Mouse (Mus musculus) layer of hippocampus, adult 8-10 months (tissue): ENCODE data around the gene Gm10719. TPM values are rescaled to one million over a fixed set of nuclear protein-coding genes. Genes with fewer than 3 reads are reported as not detected.
"Not testable (repeated sequence)": the region's sequence is repeated elsewhere in the genome, so short reads cannot be mapped to it uniquely, and the experiment has no call there.

Experiments
- DNase-seq, 2 experiments: peaks; one replicate each; pipeline ENCODE4 v3.0.0; 2022; ENCODE audit warnings: low spot score in 2 of 2
- total RNA-seq, 4 experiments: library from RNA; stranded (reverse); gene quantifications; 2 replicates each; pipeline ENCODE4 v1.2.4; 2022

Gm10719 gene
- total RNA-seq, result 1 to 10 TPM in 1 of 4 experiments, under 1 TPM in 2, not detected in 1; 0.52 to 1.4 (median 0.75) TPM

GRCm38 (mm10) chr9:3017108-3017507 lies at the start of gene Gm10719:
Gene Gm10719 (plus strand): TSS chr9:3017408.
- not testable (repeated sequence) for DNase-seq

GRCm38 (mm10) chr9:3000445-3000972 lies 16.7 kb upstream of the Gm10719 start, which contains the start of gene Gm10722:
Gene Gm10722 (plus strand): TSS chr9:3000922.
- peak; percentile 2 to 7 for DNase-seq

- peak; percentile 7 to 14 for DNase-seq
These were observed 16.2 kb upstream of the Gm10719 start for GRCm38 (mm10) chr9:3001006-3001405.

DNA sequence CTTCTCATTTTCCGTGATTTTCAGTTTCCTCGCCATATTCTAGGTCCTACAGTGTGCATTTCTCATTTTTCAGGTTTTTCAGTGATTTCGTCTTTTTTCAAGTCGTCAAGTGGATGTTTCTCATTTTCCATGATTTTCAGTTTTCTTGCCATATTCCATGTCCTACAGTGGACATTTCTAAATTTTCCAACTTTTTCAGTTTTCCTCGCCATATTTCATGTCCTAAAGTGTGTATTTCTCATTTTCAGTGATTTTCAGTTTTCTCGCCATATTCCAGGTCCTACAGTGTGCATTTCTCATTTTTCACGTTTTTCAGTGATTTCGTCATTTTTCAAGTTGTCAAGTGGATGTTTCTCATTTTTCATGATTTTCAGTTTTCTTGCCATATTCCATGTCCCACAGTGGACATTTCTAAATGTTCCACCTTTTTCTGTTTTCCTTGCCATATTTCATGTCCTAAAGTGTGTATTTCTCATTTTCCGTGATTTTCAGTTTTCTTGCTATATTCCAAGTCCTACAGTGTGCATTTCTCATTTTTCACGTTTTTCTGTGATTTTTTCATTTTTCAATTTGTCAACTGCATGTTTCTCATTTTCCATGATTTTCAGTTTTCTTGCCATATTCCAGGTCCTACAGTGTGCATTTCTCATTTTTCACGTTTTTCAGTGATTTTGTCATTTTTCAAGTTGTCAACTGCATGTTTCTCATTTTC lies 15.1 kb upstream of the Gm10719 start:
- peak; percentile 97 to 99 for DNase-seq

DNA sequence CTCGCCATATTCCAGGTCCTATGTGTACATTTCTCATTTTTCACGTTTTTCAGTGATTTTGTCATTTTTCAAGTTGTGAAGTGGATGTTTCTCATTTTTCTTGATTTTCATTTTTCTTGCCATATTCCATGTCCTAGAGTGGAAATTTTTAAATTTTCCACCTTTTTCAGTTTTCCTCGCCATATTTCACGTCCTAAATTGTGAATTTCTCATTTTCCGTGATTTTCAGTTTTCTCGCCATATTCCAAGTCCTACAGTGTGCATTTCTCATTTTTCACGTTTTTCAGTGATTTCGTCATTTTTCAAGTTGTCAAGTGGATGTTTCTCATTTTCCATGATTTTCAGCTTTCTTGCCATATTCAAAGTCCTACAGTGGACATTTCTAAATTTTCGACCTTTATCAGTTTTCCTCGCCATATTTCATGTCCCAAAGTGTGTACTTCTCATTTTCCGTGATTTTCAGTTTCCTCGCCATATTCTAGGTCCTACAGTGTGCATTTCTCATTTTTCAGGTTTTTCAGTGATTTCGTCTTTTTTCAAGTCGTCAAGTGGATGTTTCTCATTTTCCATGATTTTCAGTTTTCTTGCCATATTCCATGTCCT lies 14.3 kb upstream of the Gm10719 start, which contains the start of gene Gm11168:
Gene Gm11168, plus strand, starts transcription at position 553 of the 603 bp plus-strand sequence.
- not testable (repeated sequence) for DNase-seq

GRCm38 (mm10) chr9:3006179-3006578 lies 11.0 kb upstream of the Gm10719 start:
- not testable (repeated sequence) for DNase-seq

DNA sequence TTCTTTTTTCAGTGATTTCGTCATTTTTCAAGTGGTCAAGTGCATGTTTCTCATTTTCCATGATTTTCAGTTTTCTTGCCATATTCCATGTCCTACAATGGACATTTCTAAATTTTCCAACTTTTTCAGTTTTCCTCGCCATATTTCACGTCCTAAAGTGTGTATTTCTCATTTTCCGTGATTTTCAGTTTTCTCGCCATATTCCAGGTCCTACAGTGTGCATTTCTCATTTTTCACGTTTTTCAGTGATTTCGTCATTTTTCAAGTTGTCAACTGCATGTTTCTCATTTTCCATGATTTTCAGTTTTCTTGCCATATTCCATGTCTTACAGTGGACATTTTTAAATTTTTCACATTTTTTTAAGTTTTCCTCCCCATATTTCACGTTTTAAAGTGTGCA lies 10.6 kb upstream of the Gm10719 start:
- peak; percentile 98 to 99 for DNase-seq

DNA sequence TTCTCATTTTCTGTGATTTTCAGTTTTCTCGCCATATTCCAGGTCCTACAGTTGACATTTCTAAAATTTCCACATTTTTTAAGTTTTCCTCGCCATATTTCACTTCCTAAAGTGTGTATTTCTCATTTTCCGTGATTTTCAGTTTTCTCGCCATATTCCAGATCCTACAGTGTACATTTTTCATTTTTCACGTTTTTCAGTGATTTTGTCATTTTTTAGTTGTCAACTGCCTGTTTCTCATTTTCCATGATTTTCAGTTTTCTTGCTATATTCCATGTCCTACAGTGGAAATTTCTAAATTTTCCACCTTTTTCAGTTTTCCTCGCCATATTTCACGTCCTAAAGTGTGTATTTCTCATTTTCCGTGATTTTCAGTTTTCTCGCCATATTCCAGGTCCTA lies 9.9 kb upstream of the Gm10719 start:
- not testable (repeated sequence) for DNase-seq

DNA sequence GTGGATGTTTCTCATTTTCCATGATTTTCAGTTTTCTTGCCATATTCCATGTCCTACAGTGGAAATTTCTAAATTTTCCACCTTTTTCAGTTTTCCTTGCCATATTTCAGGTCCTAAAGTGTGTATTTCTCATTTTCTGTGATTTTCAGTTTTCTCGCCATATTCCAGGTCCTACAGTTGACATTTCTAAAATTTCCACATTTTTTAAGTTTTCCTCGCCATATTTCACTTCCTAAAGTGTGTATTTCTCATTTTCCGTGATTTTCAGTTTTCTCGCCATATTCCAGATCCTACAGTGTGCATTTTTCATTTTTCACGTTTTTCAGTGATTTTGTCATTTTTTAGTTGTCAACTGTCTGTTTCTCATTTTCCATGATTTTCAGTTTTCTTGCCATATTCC lies 7.9 kb upstream of the Gm10719 start:
- not testable (repeated sequence) for DNase-seq

DNA sequence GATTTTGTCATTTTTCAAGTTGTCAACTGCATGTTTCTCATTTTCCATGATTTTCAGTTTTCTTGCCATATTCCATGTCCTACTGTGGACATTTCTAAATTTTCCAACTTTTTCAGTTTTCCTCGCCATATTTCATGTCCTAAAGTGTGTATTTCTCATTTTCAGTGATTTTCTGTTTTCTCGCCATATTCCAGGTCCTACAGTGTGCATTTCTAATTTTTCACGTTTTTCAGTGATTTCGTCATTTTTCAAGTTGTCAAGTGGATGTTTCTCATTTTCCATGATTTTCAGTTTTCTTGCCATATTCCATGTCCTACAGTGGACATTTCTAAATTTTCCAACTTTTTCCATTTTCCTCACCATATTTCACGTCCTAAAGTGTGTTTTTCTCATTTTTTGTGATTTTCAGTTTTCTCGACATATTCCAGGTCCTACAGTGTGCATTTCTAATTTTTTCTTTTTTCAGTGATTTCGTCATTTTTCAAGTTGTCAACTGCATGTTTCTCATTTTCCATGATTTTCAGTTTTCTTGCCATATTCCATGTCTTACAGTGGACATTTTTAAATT lies 5.1 kb upstream of the Gm10719 start:
- not testable (repeated sequence) for DNase-seq

GRCm38 (mm10) chr9:3012733-3013279 lies 4.4 kb upstream of the Gm10719 start, which contains the start of gene Gm10721:
Gene Gm10721 (plus strand): TSS chr9:3013140.
- DNase-seq, result not testable (repeated sequence)

- not testable (repeated sequence) for DNase-seq
These were observed 1.9 kb upstream of the Gm10719 start, which contains the start of gene Gm10720 for GRCm38 (mm10) chr9:3015354-3015753. Gene Gm10720 (plus strand): TSS chr9:3015654.

GRCm38 (mm10) chr9:3015896-3016295 lies 1.3 kb upstream of the Gm10719 start:
- not testable (repeated sequence) for DNase-seq

GRCm38 (mm10) chr9:3018944-3019343 lies 1.7 kb downstream of the Gm10719 start:
- DNase-seq, result peak in 1 of 2 experiments; percentile 98

GRCm38 (mm10) chr9:3019835-3020727 lies 2.9 kb downstream of the Gm10719 start:
- peak; percentile 35 to 62 for DNase-seq

- DNase-seq, result peak; percentile 67 to 80
These were observed 5.3 kb downstream of the Gm10719 start for GRCm38 (mm10) chr9:3022316-3023008.

- DNase-seq, result peak; percentile 20 to 37
These were observed 6.2 kb downstream of the Gm10719 start, which contains the start of gene Gm10718 for GRCm38 (mm10) chr9:3023312-3023984. Gene Gm10718 (plus strand): TSS chr9:3023547.

- peak; percentile 99 to 100 for DNase-seq
These were observed 6.9 kb downstream of the Gm10719 start for GRCm38 (mm10) chr9:3023985-3024648.
